Mouse (Mus musculus) small intestine, adult 2 months (tissue): Measurements from ENCODE around the gene Man2a1.

Experiments used
- CTCF ChIP-seq: fragments of 200-500 bp; IDR thresholded peaks from 2 replicates; pipeline ENCODE4 v1.5.1; 2012; ENCODE audit warnings: low read depth, mild to moderate bottlenecking, control low read depth, inconsistent platforms, low read length, moderate library complexity, mixed read lengths; ENCODE audit not compliant: insufficient replicate concordance, insufficient read length; ENCODE audit errors: extremely low read depth
- POLR2A ChIP-seq: fragments of 200-500 bp; IDR thresholded peaks from 2 replicates; pipeline ENCODE4 v1.6.1; 2012; ENCODE audit warnings: low read depth, mild to moderate bottlenecking, control low read depth, inconsistent platforms, low read length, moderate library complexity

- TF ChIP-seq POLR2A (no peak), CTCF (no peak)
These were observed 23.1 kb upstream of the Man2a1 start for GRCm38 (mm10) chr17:64577485-64577884.
